Comparison of ENCODE assay signal across 26 mouse cellular contexts in genomic region chr7:37735101-37735500, GRCm38 (mm10). TPM values are rescaled to one million over a fixed set of nuclear protein-coding genes. Genes with fewer than 3 reads are reported as not detected.
A peak's percentile ranks its signal among the peaks of the same experiment; 100 is the strongest.
DNase-seq lines count a peak whose midpoint lies in the region; ATAC-seq and TF ChIP-seq lines count a peak whose summit lies in the region.
"Had no signal": no experiment of that assay in that cellular context is flagged by ENCODE, and none has a peak within 500 bp of the region (broad histone marks: within the 10 kb centered on the region; RNA-seq: fewer than 3 reads in every experiment).

No protein-coding gene starts in this region.

- 68% methylated on average over 6 of the region's 6 CpGs for WGBS in forebrain, embryonic 12.5 days
- 50% methylated on average over 6 of the region's 6 CpGs for WGBS in forebrain, postnatal 0 days
- whole genome bisulfite sequencing in hindbrain, embryonic 12.5 days: 64% methylated on average over 6 of the region's 6 CpGs
- 42% methylated on average over 6 of the region's 6 CpGs for WGBS in hindbrain, postnatal 0 days
- WGBS in midbrain, embryonic 13.5 days: 51% methylated on average over 6 of the region's 6 CpGs

- H3K27me3 ChIP-seq in forebrain, embryonic 12.5 days: 0 out of 2 replicates have a peak, but pooled peaks cover 2% of the 10 kb centered on the region
- H3K27me3 ChIP-seq in forebrain, postnatal 0 days (ENCODE audit: insufficient read depth, low read length): no peaks in the 10 kb centered on the region
- no peaks in the 10 kb centered on the region; the same call in 1 of the 2 replicates for H3K27me3 ChIP-seq in hindbrain, embryonic 12.5 days
- H3K27me3 ChIP-seq in hindbrain, postnatal 0 days (ENCODE audit: insufficient read depth, low read length): no peaks in the 10 kb centered on the region
- no peaks in the 10 kb centered on the region for H3K27me3 ChIP-seq in midbrain, embryonic 13.5 days
- H3K27me3 ChIP-seq: liver, embryonic 13.5 days; stomach, embryonic 15.5 days had no signal

- no peak overlapping the region for H3K9ac ChIP-seq in forebrain, embryonic 12.5 days
- no peak overlapping the region for H3K9ac ChIP-seq in forebrain, postnatal 0 days
- no peak overlapping the region for H3K9ac ChIP-seq in hindbrain, embryonic 12.5 days
- H3K9ac ChIP-seq in hindbrain, postnatal 0 days (replicated peaks; ENCODE audit: low read length): no peak overlapping the region
- H3K9ac ChIP-seq in midbrain, embryonic 13.5 days (replicated peaks): no peak overlapping the region
- H3K9ac ChIP-seq: liver, embryonic 13.5 days; stomach, embryonic 15.5 days had no signal

- H3K4me2 ChIP-seq in forebrain, embryonic 12.5 days: no peak overlapping the region
- H3K4me2 ChIP-seq in forebrain, postnatal 0 days (ENCODE audit: low read depth): no peak overlapping the region
- no peak overlapping the region for H3K4me2 ChIP-seq in hindbrain, embryonic 12.5 days (replicated peaks)
- H3K4me2 ChIP-seq in hindbrain, postnatal 0 days (ENCODE audit: low read depth, low read length): no peak overlapping the region
- H3K4me2 ChIP-seq in midbrain, embryonic 13.5 days (replicated peaks): no peak overlapping the region
- H3K4me2 ChIP-seq: liver, embryonic 13.5 days; stomach, embryonic 15.5 days had no signal

- no peaks in the 10 kb centered on the region for H3K36me3 ChIP-seq in forebrain, embryonic 12.5 days (replicated peaks)
- H3K36me3 ChIP-seq in forebrain, postnatal 0 days (ENCODE audit: insufficient read depth): no peaks in the 10 kb centered on the region
- H3K36me3 ChIP-seq in hindbrain, embryonic 12.5 days: no peaks in the 10 kb centered on the region
- H3K36me3 ChIP-seq in hindbrain, postnatal 0 days (ENCODE audit: insufficient read depth, low read length): no peaks in the 10 kb centered on the region
- H3K36me3 ChIP-seq in midbrain, embryonic 13.5 days: no peaks in the 10 kb centered on the region
- H3K36me3 ChIP-seq: liver, embryonic 13.5 days; stomach, embryonic 15.5 days had no signal

- no peak for ATAC-seq in forebrain, embryonic 12.5 days (ENCODE audit: low FRiP score)
- no peak for ATAC-seq in forebrain, postnatal 0 days
- no peak for ATAC-seq in hindbrain, embryonic 12.5 days (ENCODE audit: low FRiP score)
- ATAC-seq in hindbrain, postnatal 0 days: no peak
- peak; percentile 46; the same call in 1 of the 2 replicates for ATAC-seq in midbrain, embryonic 13.5 days
- ATAC-seq: CD4-positive, CD25-positive, alpha-beta regulatory T cell, adult 4 months; inflammation-experienced regulatory T-cells, adult 6 months had no signal

- TF ChIP-seq CTCF in forebrain, postnatal 0 days (IDR thresholded peaks at IDR 0.05; ENCODE audit: low read depth): no peak
- no peak for TF ChIP-seq CTCF in hindbrain, postnatal 0 days (IDR thresholded peaks at IDR 0.05; ENCODE audit: low read depth)

- H3K9me3 ChIP-seq in forebrain, embryonic 12.5 days: no peaks in the 10 kb centered on the region
- H3K9me3 ChIP-seq in forebrain, postnatal 0 days (ENCODE audit: low read length): no peaks in the 10 kb centered on the region
- no peaks in the 10 kb centered on the region for H3K9me3 ChIP-seq in hindbrain, embryonic 12.5 days (replicated peaks)
- H3K9me3 ChIP-seq in hindbrain, postnatal 0 days (ENCODE audit: low read length): no peaks in the 10 kb centered on the region
- H3K9me3 ChIP-seq in midbrain, embryonic 13.5 days: no peaks in the 10 kb centered on the region
- H3K9me3 ChIP-seq: liver, embryonic 13.5 days; stomach, embryonic 15.5 days had no signal

- H3K27ac ChIP-seq in forebrain, embryonic 12.5 days: peak overlapping the region; percentile 67; the same call in 1 of the 2 replicates
- no peak overlapping the region for H3K27ac ChIP-seq in forebrain, postnatal 0 days (ENCODE audit: low read depth, low read length)
- H3K27ac ChIP-seq in hindbrain, embryonic 12.5 days: peak overlapping the region; percentile 55
- H3K27ac ChIP-seq in hindbrain, postnatal 0 days: no peak overlapping the region
- peak overlapping the region; percentile 22; the same call in 1 of the 2 replicates for H3K27ac ChIP-seq in midbrain, embryonic 13.5 days
- H3K27ac ChIP-seq: gastrocnemius, adult 2 months; liver, embryonic 13.5 days; stomach, embryonic 15.5 days had no signal

- DNase-seq in forebrain, postnatal 0 days: no peak
- no peak for DNase-seq in hindbrain, postnatal 0 days (ENCODE audit: low spot score)
- peak; percentile 20 for DNase-seq in brain, adult 2 months (ENCODE audit: low read depth, low spot score)
- no peak for DNase-seq in right cerebral cortex, postnatal 36 days (ENCODE audit: low spot score in 2 of 2)
- no peak for DNase-seq in ovary, postnatal 36 days (ENCODE audit: low spot score)
- DNase-seq: adrenal gland, postnatal 36 days; cerebellum, adult 11 months; cerebellum, adult 9-11 months; gastrocnemius, adult 2 months; kidney, adult 18-20 months; kidney, postnatal 4 days; layer of hippocampus, adult 9-11 months; liver, embryonic 13.5 days; lung, adult 2 months; lung, postnatal 14 days; right cerebral cortex, adult 18-20 months; thymus, adult 18-20 months; thymus, postnatal 36 days had no signal

- no peak overlapping the region for H3K4me3 ChIP-seq in forebrain, embryonic 12.5 days (replicated peaks)
- no peak overlapping the region for H3K4me3 ChIP-seq in forebrain, postnatal 0 days (ENCODE audit: low read depth, low read length)
- H3K4me3 ChIP-seq in hindbrain, embryonic 12.5 days: no peak overlapping the region
- H3K4me3 ChIP-seq in hindbrain, postnatal 0 days (ENCODE audit: low read length): no peak overlapping the region
- H3K4me3 ChIP-seq in midbrain, embryonic 13.5 days (replicated peaks): no peak overlapping the region
- H3K4me3 ChIP-seq: gastrocnemius, adult 2 months; liver, embryonic 13.5 days; stomach, embryonic 15.5 days had no signal

- peaks cover 53% of the 10 kb centered on the region for H3K4me1 ChIP-seq in forebrain, embryonic 12.5 days
- H3K4me1 ChIP-seq in forebrain, postnatal 0 days (ENCODE audit: insufficient read depth): no peaks in the 10 kb centered on the region
- peaks cover 53% of the 10 kb centered on the region for H3K4me1 ChIP-seq in hindbrain, embryonic 12.5 days
- peaks cover 6% of the 10 kb centered on the region; the same call in 1 of the 2 replicates for H3K4me1 ChIP-seq in hindbrain, postnatal 0 days (ENCODE audit: insufficient read depth, low read length)
- peaks cover 60% of the 10 kb centered on the region for H3K4me1 ChIP-seq in midbrain, embryonic 13.5 days (replicated peaks)
- H3K4me1 ChIP-seq: liver, embryonic 13.5 days had no signal

RNA-seq across cellular contexts. Expression of gene Zfp536, which starts 38.3 kb away (rescaled TPM):
- polyA plus RNA-seq in forebrain, embryonic 12.5 days (2016; fragmentation: Nextera tagmentation; extraction: Ambion mirVana): 45.7 and 53.1 TPM in 2 replicates
- total RNA-seq in forebrain, postnatal 0 days (2014; rRNA removed): 24.3 and 34.9 TPM in 2 replicates
- 8.1 and 17.0 TPM in 2 replicates for polyA plus RNA-seq in forebrain, postnatal 0 days (2015; fragmentation: Nextera tagmentation; extraction: Ambion mirVana)
- 45.1 and 49.1 TPM in 2 replicates for polyA plus RNA-seq in hindbrain, embryonic 12.5 days (2016; fragmentation: Nextera tagmentation; extraction: Ambion mirVana)
- total RNA-seq in hindbrain, postnatal 0 days (2014; rRNA removed): 65.6 and 74.1 TPM in 2 replicates
- polyA plus RNA-seq in hindbrain, postnatal 0 days (2015; fragmentation: Nextera tagmentation; extraction: Ambion mirVana): 31.8 and 32.6 TPM in 2 replicates
- 41.5 and 43.4 TPM in 2 replicates for polyA plus RNA-seq in midbrain, embryonic 13.5 days (2015; fragmentation: Nextera tagmentation; extraction: Ambion mirVana)
- total RNA-seq: megakaryocyte progenitor cell, adult 5-6 weeks; monocyte, adult 5-6 weeks had no signal

Comparison
In these comparisons a context has a peak if more than half of its experiments do, and no peak if none do; other contexts are left out.
1. H3K27ac ChIP-seq: peak in forebrain, embryonic 12.5 days (single experiment), hindbrain, embryonic 12.5 days (single experiment) and midbrain, embryonic 13.5 days (single experiment); none in forebrain, postnatal 0 days (single experiment) and hindbrain, postnatal 0 days (single experiment).